Mouse (Mus musculus) bone marrow, adult 2 months (tissue): ENCODE measurements at regions not wholly inside any gene's neighbourhood (a gene's known extent, or its start where the extent isn't known, plus 50 kb on each side); places are given as distances from the start of the nearest gene placed in this dataset.
"Not testable (repeated sequence)": the region's sequence is repeated elsewhere in the genome, so short reads cannot be mapped to it uniquely, and the experiment has no call there.

ENCODE experiments used
- H3K27ac ChIP-seq: fragments of 200-500 bp; 2 replicates; pipeline ENCODE4 v1.5.1; 2012; ENCODE audit warnings: low read depth, mild to moderate bottlenecking, control low read depth, inconsistent platforms, low read length; ENCODE audit not compliant: control insufficient read depth, poor library complexity, insufficient read depth
- H3K4me1 ChIP-seq: fragments of 200-500 bp; 2 replicates; pipeline ENCODE4 v1.6.1; 2011; ENCODE audit warnings: low read length; ENCODE audit not compliant: control insufficient read depth, insufficient read depth
- H3K4me3 ChIP-seq: fragments of 200-500 bp; replicated peaks from 2 replicates; pipeline ENCODE3; 2011; ENCODE audit warnings: mild to moderate bottlenecking, low read depth, low read length, control low read depth; ENCODE audit not compliant: control insufficient read depth
- CTCF ChIP-seq: fragments of 200-500 bp; IDR thresholded peaks from 2 replicates; pipeline ENCODE4 v1.5.1; 2011; ENCODE audit warnings: low read length, control low read depth; ENCODE audit not compliant: control insufficient read depth, insufficient read depth
- POLR2A ChIP-seq: fragments of 200-500 bp; IDR thresholded peaks from 2 replicates; pipeline ENCODE4 v1.6.1; 2011; ENCODE audit warnings: low read depth, mild to moderate bottlenecking, control low read depth, low read length, borderline replicate concordance; ENCODE audit not compliant: control insufficient read depth
- WGBS: fragments of 180-500 bp; shearing (Covaris S2); methylation state at CpG from one replicate; pipeline ENCODE4 v1.1.7; 2018; 5-methylcytosine and 5-hydroxymethylcytosine counted together

- peak; percentile 41; the same call in 1 of the 2 replicates for TF ChIP-seq CTCF
- H3K4me1 ChIP-seq, H3K27ac ChIP-seq, H3K4me3 ChIP-seq: not testable (repeated sequence)
- 85% methylated on average over 1 of the region's 1 CpGs for WGBS
These were observed 616.2 kb downstream of the Dad1 start for GRCm38 (mm10) chr14:53637664-53638063.

- H3K4me3 ChIP-seq, H3K4me1 ChIP-seq, H3K27ac ChIP-seq: not testable (repeated sequence)
- WGBS, result 29% methylated on average over 7 of the region's 7 CpGs
These were observed 618.7 kb downstream of the Dad1 start for GRCm38 (mm10) chr14:53635206-53635605.

GRCm38 (mm10) chr14:53634320-53634979 lies 619.5 kb downstream of the Dad1 start:
- 9% methylated on average over 5 of the region's 5 CpGs for WGBS
- not testable (repeated sequence) for H3K4me1 ChIP-seq, H3K27ac ChIP-seq, H3K4me3 ChIP-seq

DNA sequence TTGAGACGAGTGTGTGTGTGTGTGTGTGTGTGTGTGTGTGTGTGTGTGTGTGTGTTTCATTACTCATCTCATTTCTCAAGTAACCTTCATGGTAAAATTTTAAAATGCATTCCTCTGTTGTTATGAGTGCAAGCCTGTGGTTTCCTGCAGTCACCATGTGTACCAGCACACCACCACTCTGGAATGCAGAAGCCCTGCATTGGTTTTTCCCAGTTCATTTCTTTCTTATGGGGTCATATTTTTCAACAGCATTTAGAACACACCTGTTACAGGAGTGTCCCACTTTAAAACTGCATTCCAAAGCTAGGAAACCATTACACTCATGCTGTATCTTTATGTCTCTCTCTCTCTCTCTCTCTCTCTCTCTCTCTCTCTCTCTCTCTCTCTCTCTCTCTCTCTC lies 620.2 kb downstream of the Dad1 start:
- H3K4me3 ChIP-seq, H3K4me1 ChIP-seq, H3K27ac ChIP-seq: not testable (repeated sequence)
- 19% methylated on average over 1 of the region's 1 CpGs for WGBS

DNA sequence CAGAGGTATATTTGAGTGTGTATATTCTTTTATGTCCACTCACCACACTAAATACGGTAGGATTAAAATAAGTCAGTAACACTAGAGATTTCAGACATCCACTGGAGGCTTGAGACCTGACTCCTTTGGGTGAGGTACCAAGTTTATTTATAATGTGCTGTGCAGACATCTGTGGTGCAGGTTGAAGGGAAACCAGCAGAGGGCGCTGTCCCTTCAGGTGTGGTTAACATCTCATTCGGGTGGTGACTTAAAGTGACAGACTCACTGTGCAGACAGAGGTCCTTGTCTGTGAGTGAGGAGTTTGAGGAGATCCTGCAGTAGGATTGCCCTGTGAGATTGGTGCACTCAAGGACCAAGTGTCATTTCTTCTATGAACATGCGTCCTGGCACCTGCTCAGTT lies 632.5 kb downstream of the Dad1 start:
- peak; percentile 42; the same call in 1 of the 2 replicates for TF ChIP-seq CTCF
- H3K4me1 ChIP-seq, H3K4me3 ChIP-seq, H3K27ac ChIP-seq: not testable (repeated sequence)
- 50% methylated on average over 4 of the region's 4 CpGs for WGBS

GRCm38 (mm10) chr14:53616061-53616460 lies 637.8 kb downstream of the Dad1 start:
- 40% methylated on average over 3 of the region's 3 CpGs for WGBS
- H3K4me1 ChIP-seq, H3K4me3 ChIP-seq, H3K27ac ChIP-seq: not testable (repeated sequence)

- no peak overlapping the region for H3K4me3 ChIP-seq
- no peak overlapping the region for H3K27ac ChIP-seq
- H3K4me1 ChIP-seq, result no peaks in the 10 kb centered on the region
- no peak for TF ChIP-seq POLR2A
- no peak for TF ChIP-seq CTCF
These were observed 639.6 kb downstream of the Dad1 start for GRCm38 (mm10) chr14:53614341-53614740.

DNA sequence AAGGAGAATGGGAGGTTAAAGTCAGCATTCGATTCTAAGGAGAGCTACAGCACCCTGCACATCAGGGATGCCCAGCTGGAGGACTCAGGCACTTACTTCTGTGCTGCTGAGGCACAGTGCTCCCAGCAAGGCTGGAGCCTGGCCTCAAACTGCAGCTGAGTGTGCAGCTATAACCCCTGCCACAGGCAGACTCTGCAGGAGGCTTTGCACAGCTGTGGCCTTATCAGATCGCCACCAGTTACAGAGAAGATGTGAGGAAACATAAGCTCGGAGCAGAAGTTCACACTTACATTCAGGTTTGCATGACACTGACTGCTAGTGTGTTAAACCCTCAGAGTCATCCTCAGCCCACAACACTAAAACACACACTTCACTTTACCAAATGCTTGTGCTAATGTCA lies 654.6 kb downstream of the Dad1 start:
- H3K4me1 ChIP-seq, H3K4me3 ChIP-seq, H3K27ac ChIP-seq: not testable (repeated sequence)
- WGBS, result 33% methylated on average over 3 of the region's 3 CpGs

- not testable (repeated sequence) for H3K4me1 ChIP-seq, H3K27ac ChIP-seq, H3K4me3 ChIP-seq
These were observed 656.6 kb downstream of the Dad1 start for GRCm38 (mm10) chr14:53597287-53597686.

DNA sequence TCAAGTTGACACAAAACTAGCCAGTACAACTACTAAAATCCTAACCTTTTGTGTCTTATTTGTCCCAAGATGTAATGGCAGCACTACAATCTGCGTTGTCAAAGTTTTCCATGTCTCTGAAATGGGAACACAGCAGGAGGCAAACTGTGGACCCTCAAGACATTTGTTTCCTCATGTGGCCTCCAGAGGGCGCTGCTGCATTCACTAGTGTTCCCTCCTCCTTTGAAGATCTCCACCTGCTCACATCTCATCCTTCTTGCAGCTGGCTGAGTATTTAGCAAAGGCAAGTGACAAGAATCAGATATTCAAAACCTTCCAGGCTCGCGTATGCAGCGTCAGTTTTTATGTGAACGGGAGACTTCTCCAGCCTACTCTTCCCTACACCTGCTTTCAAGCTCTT lies 663.3 kb downstream of the Dad1 start:
- not testable (repeated sequence) for H3K27ac ChIP-seq, H3K4me1 ChIP-seq, H3K4me3 ChIP-seq
- WGBS, result 50% methylated on average over 6 of the region's 6 CpGs
- peak; percentile 28; the same call in 1 of the 2 replicates for TF ChIP-seq CTCF

DNA sequence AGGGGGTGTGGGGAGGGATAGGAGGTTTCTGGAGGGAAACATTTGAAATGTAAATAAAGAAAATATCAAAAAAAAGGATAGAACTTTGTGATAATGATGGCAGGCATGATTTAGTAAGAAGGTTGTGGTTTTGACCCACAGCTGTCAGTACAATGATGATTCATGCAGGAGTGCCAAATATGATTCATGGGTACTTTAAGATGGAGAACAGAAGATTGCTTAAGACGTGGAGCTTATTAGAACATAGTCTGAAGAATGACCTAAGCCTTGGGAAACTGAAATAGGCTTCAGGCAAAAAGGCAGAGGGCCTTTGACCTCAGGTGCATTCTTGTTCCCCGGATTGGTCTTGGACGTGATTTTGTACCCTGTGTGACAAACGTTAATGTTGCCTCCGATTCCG lies 671.4 kb downstream of the Dad1 start:
- H3K27ac ChIP-seq, H3K4me1 ChIP-seq, H3K4me3 ChIP-seq: not testable (repeated sequence)
- WGBS, result 76% methylated on average over 6 of the region's 6 CpGs

GRCm38 (mm10) chr14:53581734-53582133 lies 672.2 kb downstream of the Dad1 start:
- WGBS, result 34% methylated on average over 3 of the region's 3 CpGs
- H3K4me1 ChIP-seq, H3K4me3 ChIP-seq, H3K27ac ChIP-seq: not testable (repeated sequence)

- not testable (repeated sequence) for H3K4me3 ChIP-seq, H3K4me1 ChIP-seq, H3K27ac ChIP-seq
- 93% methylated on average over 1 of the region's 1 CpGs for WGBS
These were observed 677.0 kb downstream of the Dad1 start for GRCm38 (mm10) chr14:53576927-53577326.

GRCm38 (mm10) chr14:53572701-53573100 lies 681.2 kb downstream of the Dad1 start:
- H3K4me1 ChIP-seq, H3K4me3 ChIP-seq, H3K27ac ChIP-seq: not testable (repeated sequence)
- 74% methylated on average over 1 of the region's 1 CpGs for WGBS
